Comparison of ENCODE assay signal across 8 mouse cellular contexts in the genomic region with DNA sequence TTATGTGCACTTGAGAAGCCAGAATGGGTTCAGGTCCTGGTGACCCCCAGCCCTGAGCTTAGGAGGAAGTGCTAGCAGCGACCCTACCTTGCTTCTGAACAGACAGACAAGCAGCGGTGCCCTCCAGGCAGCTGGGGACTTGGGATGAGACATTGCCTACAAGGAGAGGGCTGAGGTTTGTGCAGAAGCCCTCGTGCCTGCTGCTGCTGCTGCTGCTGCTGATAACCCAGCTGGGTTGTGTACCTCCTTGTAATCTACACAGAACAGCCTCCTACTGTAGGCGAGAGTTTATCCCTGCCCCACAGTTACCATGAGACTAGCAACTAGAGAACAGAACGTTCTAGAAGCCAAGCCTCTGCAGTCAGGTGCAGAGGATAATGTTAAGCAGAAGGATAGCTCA.
DNase-seq lines count a peak whose midpoint lies in the region; ATAC-seq and TF ChIP-seq lines count a peak whose summit lies in the region.

No protein-coding gene starts in this region.

- 11% methylated on average over 5 of the region's 5 CpGs for WGBS in lung, embryonic 14.5 days
- WGBS in embryonic facial prominence, embryonic 14.5 days: 8% methylated on average over 5 of the region's 5 CpGs
- WGBS in intestine, embryonic 15.5 days: 14% methylated on average over 5 of the region's 5 CpGs
- WGBS in midbrain, postnatal 0 days: 26% methylated on average over 5 of the region's 5 CpGs

- H3K4me2 ChIP-seq in lung, embryonic 14.5 days: peak overlapping the region; percentile 91
- H3K4me2 ChIP-seq in embryonic facial prominence, embryonic 14.5 days (ENCODE audit: low read depth, low read length): peak overlapping the region; percentile 69
- H3K4me2 ChIP-seq in intestine, embryonic 15.5 days (replicated peaks): peak overlapping the region; percentile 65
- peak overlapping the region; percentile 37 for H3K4me2 ChIP-seq in midbrain, postnatal 0 days (ENCODE audit: low read depth, low read length, poor library complexity, severe bottlenecking)

- ATAC-seq in lung, embryonic 14.5 days (ENCODE audit: insufficient read depth): no peak
- no peak for ATAC-seq in embryonic facial prominence, embryonic 14.5 days (ENCODE audit: low read depth)
- ATAC-seq in intestine, embryonic 15.5 days: peak; percentile 41; the same call in 1 of the 2 replicates
- no peak for ATAC-seq in midbrain, postnatal 0 days (ENCODE audit: low FRiP score)

- peak overlapping the region; percentile 98 for H3K27ac ChIP-seq in lung, embryonic 14.5 days (ENCODE audit: low read depth)
- peak overlapping the region; percentile 56 for H3K27ac ChIP-seq in embryonic facial prominence, embryonic 14.5 days (replicated peaks; ENCODE audit: low read depth, low read length)
- H3K27ac ChIP-seq in intestine, embryonic 15.5 days: peak overlapping the region; percentile 48
- no peak overlapping the region for H3K27ac ChIP-seq in midbrain, postnatal 0 days (ENCODE audit: low read depth, low read length)

- H3K9me3 ChIP-seq in lung, embryonic 14.5 days (ENCODE audit: low read depth, low read length): no peaks in the 10 kb centered on the region
- H3K9me3 ChIP-seq in embryonic facial prominence, embryonic 14.5 days (ENCODE audit: control insufficient read depth, low read length): no peaks in the 10 kb centered on the region
- H3K9me3 ChIP-seq in intestine, embryonic 15.5 days: no peaks in the 10 kb centered on the region
- no peaks in the 10 kb centered on the region for H3K9me3 ChIP-seq in midbrain, postnatal 0 days (ENCODE audit: low read length)

- peaks cover 49% of the 10 kb centered on the region for H3K4me1 ChIP-seq in lung, embryonic 14.5 days (ENCODE audit: insufficient read depth)
- H3K4me1 ChIP-seq in embryonic facial prominence, embryonic 14.5 days (ENCODE audit: control insufficient read depth, insufficient read depth, low read length): peaks cover 56% of the 10 kb centered on the region
- H3K4me1 ChIP-seq in intestine, embryonic 15.5 days (replicated peaks): peaks cover 38% of the 10 kb centered on the region
- peaks cover 15% of the 10 kb centered on the region; the same call in 1 of the 2 replicates for H3K4me1 ChIP-seq in midbrain, postnatal 0 days (ENCODE audit: insufficient read depth, low read length)

- peak overlapping the region; percentile 54 for H3K4me3 ChIP-seq in lung, embryonic 14.5 days (ENCODE audit: low read depth, low read length)
- H3K4me3 ChIP-seq in embryonic facial prominence, embryonic 14.5 days (ENCODE audit: low read depth, low read length): peak overlapping the region; percentile 48
- peak overlapping the region; percentile 43 for H3K4me3 ChIP-seq in intestine, embryonic 15.5 days (replicated peaks)
- H3K4me3 ChIP-seq in midbrain, postnatal 0 days (ENCODE audit: low read depth, low read length): peak overlapping the region; percentile 13; the same call in 1 of the 2 replicates

- DNase-seq in lung, embryonic 14.5 days: no peak
- no peak for DNase-seq in lung, postnatal 14 days
- DNase-seq in embryonic facial prominence, embryonic 14.5 days (ENCODE audit: low spot score): no peak
- no peak for DNase-seq in midbrain, postnatal 0 days (ENCODE audit: low spot score)
- no peak for DNase-seq in right cerebral cortex, postnatal 4 days
- no peak for DNase-seq in adrenal gland, adult 2 months
- no peak for DNase-seq in MN1 (ENCODE audit: low spot score)

- H3K27me3 ChIP-seq in lung, embryonic 14.5 days (ENCODE audit: insufficient read depth, low read length): no peaks in the 10 kb centered on the region
- no peaks in the 10 kb centered on the region for H3K27me3 ChIP-seq in embryonic facial prominence, embryonic 14.5 days (replicated peaks; ENCODE audit: control insufficient read depth, insufficient read depth, low read length)
- no peaks in the 10 kb centered on the region for H3K27me3 ChIP-seq in intestine, embryonic 15.5 days (replicated peaks)
- no peaks in the 10 kb centered on the region for H3K27me3 ChIP-seq in midbrain, postnatal 0 days (ENCODE audit: insufficient read depth, low read length)

- peak overlapping the region; percentile 69 for H3K9ac ChIP-seq in lung, embryonic 14.5 days
- H3K9ac ChIP-seq in embryonic facial prominence, embryonic 14.5 days (ENCODE audit: low read depth, low read length): peak overlapping the region; percentile 71
- peak overlapping the region; percentile 39 for H3K9ac ChIP-seq in intestine, embryonic 15.5 days
- no peak overlapping the region for H3K9ac ChIP-seq in midbrain, postnatal 0 days (replicated peaks; ENCODE audit: low read length, poor library complexity, severe bottlenecking)

- peaks cover 21% of the 10 kb centered on the region for H3K36me3 ChIP-seq in lung, embryonic 14.5 days (ENCODE audit: insufficient read depth)
- peaks cover 20% of the 10 kb centered on the region for H3K36me3 ChIP-seq in embryonic facial prominence, embryonic 14.5 days (ENCODE audit: control insufficient read depth, insufficient read depth, low read length)
- no peaks in the 10 kb centered on the region for H3K36me3 ChIP-seq in intestine, embryonic 15.5 days
- H3K36me3 ChIP-seq in midbrain, postnatal 0 days (ENCODE audit: insufficient read depth, low read length): peaks cover 10% of the 10 kb centered on the region

- no peak for TF ChIP-seq CTCF in lung, embryonic 14.5 days (IDR thresholded peaks at IDR 0.05; ENCODE audit: low read depth)
- TF ChIP-seq CTCF in midbrain, postnatal 0 days (IDR thresholded peaks at IDR 0.05): no peak

Comparison
In these comparisons a context has a peak if more than half of its experiments do, and no peak if none do; other contexts are left out.
1. H3K4me2 ChIP-seq: peak in every context shown above with its lines; median percentile 91 in lung, embryonic 14.5 days; 69 in embryonic facial prominence, embryonic 14.5 days; 65 in intestine, embryonic 15.5 days; 37 in midbrain, postnatal 0 days.